Mouse (Mus musculus) brain, embryonic 14.5 days (tissue): ENCODE data around the gene Scly.
A peak's percentile ranks its signal among the peaks of the same experiment; 100 is the strongest.

Experiments used
- CTCF ChIP-seq: fragments of 200-500 bp; IDR thresholded peaks from 2 replicates; pipeline ENCODE4 v1.5.1; 2012; ENCODE audit warnings: inconsistent platforms, mild to moderate bottlenecking, moderate library complexity, borderline replicate concordance; ENCODE audit not compliant: insufficient read depth, insufficient read length; ENCODE audit errors: extremely low read depth
- POLR2A ChIP-seq: fragments of 200-500 bp; IDR thresholded peaks from 2 replicates; pipeline ENCODE4 v1.6.1; 2012; ENCODE audit warnings: mild to moderate bottlenecking, inconsistent platforms, borderline replicate concordance; ENCODE audit not compliant: poor library complexity, insufficient read depth, insufficient read length, severe bottlenecking; ENCODE audit errors: extremely low read depth

- TF ChIP-seq CTCF (peak; percentile 63; the same call in 1 of the 2 replicates), POLR2A (peak; percentile 96)
These were observed 48.3 kb upstream of the Scly start, which contains the start of gene Ube2f for GRCm38 (mm10) chr1:91249564-91250414.
